Mouse (Mus musculus) cerebellum, postnatal 14 days (tissue): ENCODE measurements at regions not wholly inside any gene's neighbourhood (a gene's known extent, or its start where the extent isn't known, plus 50 kb on each side); places are given as distances from the start of the nearest gene placed in this dataset.
A peak's percentile ranks its signal among the peaks of the same experiment; 100 is the strongest.

ENCODE experiments used
- DNase-seq, 2 experiments: peaks; one replicate each; pipeline ENCODE4 v3.0.0; 2021; ENCODE audit warnings: mixed read lengths in 2 of 2

GRCm38 (mm10) chr16:26302045-26302444 lies 69.6 kb downstream of the Cldn1 start:
- no peak for DNase-seq

GRCm38 (mm10) chr16:26291692-26292091 lies 79.9 kb downstream of the Cldn1 start:
- no peak for DNase-seq

GRCm38 (mm10) chr16:26285627-26286026 lies 86.0 kb downstream of the Cldn1 start:
- DNase-seq = peak in 1 of 2 experiments; percentile 2

DNA sequence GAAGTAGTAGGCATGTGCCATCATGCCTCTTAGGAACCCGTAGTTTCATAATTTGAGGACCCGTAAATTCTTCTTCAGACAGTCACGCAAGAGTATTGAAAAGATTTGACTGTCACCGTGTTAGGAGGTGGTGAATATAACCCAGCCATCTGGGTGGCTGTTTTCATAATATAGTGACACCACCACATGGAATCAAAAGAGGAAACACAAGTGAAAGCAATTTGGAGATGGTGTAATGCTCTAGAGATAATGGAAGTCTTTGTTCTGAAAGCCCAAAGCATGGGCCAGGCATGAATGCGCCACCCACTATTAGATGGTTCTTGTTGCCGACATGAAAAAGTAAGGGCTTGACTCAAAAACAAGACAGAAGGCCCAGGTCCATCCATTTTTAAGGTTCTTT lies 86.9 kb downstream of the Cldn1 start:
- DNase-seq = no peak

DNA sequence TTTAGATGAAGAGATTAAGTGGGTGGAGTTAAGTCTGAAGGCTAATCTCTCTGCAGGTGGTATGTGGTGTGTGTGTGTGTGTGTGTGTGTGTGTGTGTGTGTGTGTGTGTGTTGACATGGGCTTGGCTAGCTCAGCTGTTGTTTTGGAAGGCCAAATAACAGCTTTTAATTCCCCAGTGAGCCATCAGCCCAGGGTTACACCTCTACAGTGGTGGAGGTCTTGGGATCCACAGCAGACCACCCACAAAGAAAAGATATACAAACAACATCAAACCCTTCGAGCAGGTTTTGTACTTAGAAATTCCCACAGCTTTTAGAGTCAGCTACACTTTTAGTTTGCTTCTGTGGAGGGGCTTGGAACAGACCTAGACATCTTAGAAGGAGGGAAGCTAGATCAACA lies 89.2 kb downstream of the Cldn1 start:
- DNase-seq = no peak

GRCm38 (mm10) chr16:26281496-26281895 lies 90.1 kb downstream of the Cldn1 start:
- DNase-seq = no peak

GRCm38 (mm10) chr16:26276789-26277188 lies 94.9 kb downstream of the Cldn1 start:
- no peak for DNase-seq

DNA sequence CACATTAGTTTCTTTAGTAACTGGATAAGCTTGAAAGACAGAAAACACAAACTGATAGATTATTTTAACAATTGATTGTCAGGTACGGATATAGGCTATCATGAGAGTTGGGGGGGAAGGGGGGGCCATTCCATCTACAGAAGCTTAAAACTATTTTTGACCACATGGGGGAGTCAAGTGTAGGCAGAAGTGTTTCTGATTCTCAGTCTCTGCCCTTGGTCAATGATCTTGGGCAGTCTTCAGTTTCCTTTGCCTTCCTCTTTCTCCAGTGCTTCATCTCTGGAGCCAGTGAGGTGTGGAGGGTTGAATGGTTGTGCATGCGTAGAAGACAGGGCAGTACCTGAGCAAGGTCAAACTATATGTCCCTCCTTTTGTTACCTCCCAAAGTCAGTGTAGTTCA lies 118.8 kb downstream of the Cldn1 start:
- DNase-seq = no peak

DNA sequence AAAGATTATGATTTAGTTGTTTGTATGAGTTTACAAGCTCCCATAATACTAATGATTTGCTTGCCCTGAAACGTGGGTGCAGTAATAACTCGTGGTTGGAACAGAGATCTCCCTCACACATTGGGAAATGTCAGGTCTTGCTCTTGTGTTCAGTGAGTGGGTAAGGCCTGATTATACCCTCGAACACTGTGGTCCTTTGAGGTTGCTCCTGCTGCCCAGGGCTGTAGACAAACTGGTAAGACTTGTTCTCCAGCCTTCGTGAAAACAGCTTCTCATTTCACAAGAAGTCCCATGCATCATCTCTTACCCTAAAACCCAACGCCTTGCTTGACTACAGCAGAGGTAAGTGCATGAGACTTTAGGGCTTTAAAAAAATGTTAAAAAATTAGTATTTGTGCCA lies 119.9 kb downstream of the Cldn1 start:
- no peak for DNase-seq

DNA sequence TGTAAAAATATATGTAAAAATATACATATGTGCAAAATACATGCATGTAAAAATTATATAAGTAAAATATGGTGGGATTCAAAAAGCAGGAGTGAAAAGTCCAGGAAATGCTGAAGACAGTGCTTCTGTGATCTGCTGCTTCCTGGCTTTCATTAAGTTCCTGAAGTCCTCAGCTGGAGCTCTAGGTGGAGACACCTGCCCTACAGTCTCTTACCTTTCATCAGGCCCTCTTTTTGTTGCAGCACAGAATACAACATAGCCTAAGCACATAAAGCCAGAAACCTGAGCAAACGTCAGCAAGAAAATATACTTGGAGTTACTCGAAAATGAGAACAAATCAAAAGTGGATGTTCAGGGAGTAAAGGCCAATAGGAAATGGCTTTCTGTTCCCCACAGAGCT lies 120.6 kb downstream of the Cldn1 start:
- no peak for DNase-seq

- DNase-seq = no peak
These were observed 122.7 kb downstream of the Cldn1 start for GRCm38 (mm10) chr16:26248939-26249338.

DNA sequence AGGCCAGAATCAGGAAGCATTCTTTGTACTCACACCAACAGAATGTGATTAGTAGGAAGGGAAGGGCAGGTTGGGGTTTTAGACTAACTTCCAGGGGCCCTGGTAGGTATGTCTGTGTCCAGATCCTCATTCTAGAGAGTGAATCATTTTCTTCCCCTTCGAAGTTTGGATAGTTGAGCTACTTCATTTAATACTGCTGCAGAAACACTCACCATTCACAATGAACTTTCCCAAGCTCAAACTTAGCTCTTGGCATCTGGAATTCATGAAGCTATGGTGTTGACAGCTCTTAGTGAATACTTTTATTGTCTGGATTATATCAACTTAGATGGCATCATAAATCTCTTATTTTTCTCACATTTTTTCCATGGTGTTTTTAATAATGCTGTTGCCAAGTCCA lies 123.7 kb downstream of the Cldn1 start:
- no peak for DNase-seq

DNA sequence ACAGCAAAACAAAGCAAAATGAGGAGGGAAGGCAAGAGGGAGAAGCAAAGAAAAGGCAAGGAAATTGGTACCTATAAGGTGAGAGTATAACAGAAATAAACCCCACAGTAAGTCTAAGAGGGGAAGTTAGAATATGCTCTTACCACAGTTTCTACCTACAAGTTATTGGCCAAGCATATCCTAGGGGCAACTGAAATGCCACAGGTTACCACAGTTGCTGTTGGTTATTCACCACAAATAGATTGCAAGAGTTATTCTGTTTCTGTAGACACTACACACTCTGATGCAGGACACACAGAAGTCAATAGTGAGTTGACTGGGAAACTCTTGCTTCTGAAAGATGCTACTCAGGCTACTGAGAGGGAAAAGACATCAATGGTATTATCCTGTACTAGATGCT lies 129.7 kb upstream of the P3h2 start:
- DNase-seq = no peak

DNA sequence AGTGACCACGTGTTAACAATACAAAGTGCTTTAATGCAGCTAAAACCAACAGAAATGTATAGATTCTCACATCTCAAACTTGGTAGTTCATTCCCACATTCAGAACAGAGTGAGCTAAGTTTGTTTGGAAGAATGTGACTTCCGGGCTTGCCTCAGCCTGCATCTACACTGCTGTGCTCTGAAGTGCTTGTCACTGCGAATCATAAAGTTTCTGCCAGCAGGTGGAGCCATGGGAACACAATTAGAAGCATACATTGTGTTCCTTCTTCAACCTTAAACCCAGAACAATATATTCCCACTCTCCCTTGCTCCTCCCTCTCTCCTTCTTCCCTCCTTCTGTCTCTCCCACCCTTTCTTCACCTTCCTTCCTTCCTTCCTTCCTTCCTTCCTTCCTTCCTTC lies 128.5 kb upstream of the P3h2 start:
- DNase-seq = peak; percentile 83 to 88

- DNase-seq = no peak
These were observed 125.5 kb upstream of the P3h2 start for GRCm38 (mm10) chr16:26231110-26231509.

GRCm38 (mm10) chr16:26211418-26211817 lies 105.8 kb upstream of the P3h2 start:
- DNase-seq = no peak

DNA sequence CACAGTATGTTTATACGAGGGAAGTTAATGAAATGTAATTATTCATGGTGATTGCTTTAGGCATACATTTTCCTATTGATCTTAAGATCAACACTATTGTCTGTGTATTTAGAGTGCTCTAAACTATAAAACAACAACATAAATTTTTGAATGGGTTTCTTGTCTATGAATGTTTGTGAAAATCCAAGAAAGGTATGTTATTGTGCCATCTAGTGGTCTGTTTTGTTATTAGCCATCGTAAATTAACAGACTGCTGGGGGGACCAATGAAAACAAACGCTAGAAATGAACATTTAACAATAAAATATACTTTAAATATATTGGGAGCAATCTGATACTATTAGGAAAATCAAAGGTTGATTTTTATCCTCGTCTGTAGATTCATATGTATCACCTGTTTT lies 93.5 kb upstream of the P3h2 start:
- DNase-seq = peak in 1 of 2 experiments; percentile 20

GRCm38 (mm10) chr16:26196345-26196744 lies 90.8 kb upstream of the P3h2 start:
- DNase-seq = peak in 1 of 2 experiments; percentile 10

DNA sequence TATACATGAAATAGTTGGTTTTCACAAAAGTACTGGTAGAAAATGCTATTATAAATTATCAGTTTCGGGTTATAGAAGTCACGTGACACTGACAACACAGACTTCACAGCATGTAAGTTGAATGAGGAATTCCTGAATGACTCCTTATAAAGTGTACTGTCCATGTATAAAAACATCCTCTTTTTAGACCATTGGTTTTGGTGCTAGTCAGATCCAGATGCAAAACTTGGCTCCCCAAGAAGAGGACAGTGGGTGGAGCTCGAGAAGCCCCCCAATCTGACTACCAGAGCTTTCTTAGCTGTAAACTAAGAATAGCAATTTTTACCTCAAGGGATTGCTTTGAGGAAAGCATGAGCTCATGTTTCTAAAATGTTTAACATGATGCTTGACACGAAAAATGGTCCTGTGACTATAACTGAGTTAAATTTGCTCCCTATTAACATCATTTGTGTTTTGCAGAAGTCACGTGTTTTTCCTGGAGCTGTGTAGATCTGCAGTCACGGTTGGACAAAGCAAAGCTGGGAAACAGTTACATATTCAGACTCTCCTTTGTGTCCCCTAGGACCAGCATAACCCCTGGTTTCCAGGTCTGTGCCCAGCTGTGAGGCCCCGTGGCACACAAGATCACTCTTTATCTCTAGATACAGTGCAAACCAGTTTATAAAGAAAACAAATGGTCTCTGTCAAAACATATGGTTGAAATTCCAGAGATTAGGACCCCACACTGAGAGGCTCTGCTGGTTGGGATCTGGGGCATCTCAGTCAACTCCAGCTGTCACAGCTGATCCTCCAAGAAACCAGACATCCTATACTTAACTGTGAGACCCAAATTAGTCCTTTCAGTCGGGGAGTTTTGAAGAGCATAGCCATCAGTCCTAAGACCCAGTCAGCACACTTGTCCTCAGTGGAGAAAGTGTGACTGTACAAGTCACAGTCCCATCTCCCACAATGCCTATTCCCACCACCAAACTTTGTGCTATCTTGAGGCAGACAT lies 80.0 kb upstream of the P3h2 start:
- DNase-seq = no peak

DNA sequence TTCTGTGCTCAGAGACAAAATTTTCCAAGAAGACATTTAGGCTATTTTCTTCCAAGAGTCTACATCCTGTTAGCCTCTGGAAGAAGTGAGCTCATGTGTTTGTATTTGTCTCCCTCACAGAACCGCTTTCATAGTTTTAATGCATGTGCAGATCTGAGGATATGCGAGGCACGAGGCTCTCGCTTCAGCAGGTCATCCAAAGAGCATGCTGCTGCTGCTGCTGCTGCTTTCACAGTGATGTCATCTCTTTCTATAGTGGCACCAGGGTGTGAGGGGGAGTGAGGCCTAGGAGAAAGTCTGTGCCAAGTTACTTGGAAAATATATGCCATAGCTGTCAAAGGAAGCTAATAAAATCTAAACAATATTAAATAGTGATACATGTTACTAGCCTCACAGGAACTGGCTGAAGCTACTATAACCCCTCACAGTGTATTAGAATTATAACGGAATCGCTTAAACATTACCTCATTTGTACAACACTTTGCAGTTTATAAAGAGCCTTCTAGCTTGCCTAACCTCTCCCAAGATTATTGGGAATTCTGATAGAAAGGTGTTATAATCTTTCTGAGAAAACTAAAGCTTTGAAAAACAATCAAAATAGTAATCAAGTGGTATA lies 79.2 kb upstream of the P3h2 start:
- DNase-seq = no peak

DNA sequence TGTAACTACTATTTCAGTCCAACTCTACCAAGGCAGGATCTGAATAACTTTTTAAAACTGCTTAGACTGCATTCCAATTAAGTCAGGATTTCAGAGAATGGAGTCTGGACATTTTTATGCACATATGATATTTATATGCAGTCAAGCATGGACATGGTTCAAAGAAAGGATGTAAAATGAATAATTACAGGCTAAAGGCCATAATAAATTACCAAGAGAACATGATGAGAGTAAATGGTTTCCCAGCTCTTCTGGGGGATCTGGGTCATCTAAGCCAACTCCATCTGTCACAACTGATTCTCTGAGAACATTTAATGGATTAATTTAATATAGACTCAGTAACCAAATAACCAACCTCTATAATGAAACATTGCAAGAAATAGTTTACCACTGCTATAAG lies 77.9 kb upstream of the P3h2 start:
- no peak for DNase-seq

- no peak for DNase-seq
These were observed 76.1 kb upstream of the P3h2 start for GRCm38 (mm10) chr16:26181716-26182115.

DNA sequence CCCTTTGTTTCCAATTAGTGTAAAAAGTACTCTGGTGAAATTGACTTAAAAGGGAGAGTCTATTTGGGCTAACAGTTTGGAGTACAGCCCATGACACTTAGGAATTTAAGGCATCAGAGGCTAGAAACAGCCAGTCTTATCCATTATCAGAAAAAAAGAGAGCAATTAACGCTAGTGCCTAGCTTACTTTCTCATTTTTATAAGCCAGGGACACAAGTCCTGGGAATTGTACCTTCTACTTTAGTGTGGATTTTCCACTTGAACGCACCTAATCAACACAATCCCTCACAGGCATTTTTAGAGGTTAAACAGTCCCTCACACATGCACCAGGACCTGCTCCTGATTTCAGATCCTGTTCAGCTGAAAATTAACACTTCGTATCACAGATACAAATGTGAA lies 65.9 kb upstream of the P3h2 start:
- DNase-seq = no peak

GRCm38 (mm10) chr16:26169382-26169781 lies 63.8 kb upstream of the P3h2 start:
- no peak for DNase-seq
